Mouse (Mus musculus): ENCODE results near the gene Arhgap35. TPM values are rescaled to one million over a fixed set of nuclear protein-coding genes. Genes with fewer than 3 reads are reported as not detected.

Gene Arhgap35
- total and polyA plus RNA-seq, 3 experiments: 26.2 to 64.8 (median 62.2) TPM

- no peak for DNase-seq
Observed at GRCm38 (mm10) chr7:16604141-16604540, 10.7 kb downstream of the Arhgap35 start.

GRCm38 (mm10) chr7:16601683-16602102 is 13.1 kb downstream of the Arhgap35 start:
- DNase-seq: no peak

GRCm38 (mm10) chr7:16599006-16599405 is 15.8 kb downstream of the Arhgap35 start:
- no peak for DNase-seq

GRCm38 (mm10) chr7:16591292-16591691 is 23.5 kb downstream of the Arhgap35 start:
- peak; percentile 62 for DNase-seq

GRCm38 (mm10) chr7:16587649-16588048 is 27.1 kb downstream of the Arhgap35 start:
- DNase-seq: no peak

- DNase-seq: no peak
Observed at GRCm38 (mm10) chr7:16584384-16584783, 30.4 kb downstream of the Arhgap35 start.

- no peak for DNase-seq
Observed at GRCm38 (mm10) chr7:16583775-16584174, 31.0 kb downstream of the Arhgap35 start.

GRCm38 (mm10) chr7:16582299-16582698 is 32.5 kb downstream of the Arhgap35 start:
- no peak for DNase-seq

- peak; percentile 73 for DNase-seq
Observed at GRCm38 (mm10) chr7:16581276-16582100, 33.3 kb downstream of the Arhgap35 start.

- no peak for DNase-seq
Observed at GRCm38 (mm10) chr7:16576719-16577118, 38.1 kb downstream of the Arhgap35 start.

GRCm38 (mm10) chr7:16571191-16571590 is 43.6 kb downstream of the Arhgap35 start:
- DNase-seq: no peak

GRCm38 (mm10) chr7:16570737-16571136 is 44.1 kb downstream of the Arhgap35 start:
- no peak for DNase-seq

- no peak for DNase-seq
Observed at GRCm38 (mm10) chr7:16564491-16564890, 50.3 kb downstream of the Arhgap35 start.

- no peak for DNase-seq
Observed at GRCm38 (mm10) chr7:16557783-16558538, 56.8 kb downstream of the Arhgap35 start.

GRCm38 (mm10) chr7:16557251-16557650 is 57.5 kb downstream of the Arhgap35 start:
- DNase-seq: no peak

- DNase-seq: no peak
Observed at GRCm38 (mm10) chr7:16554215-16554614, 60.6 kb downstream of the Arhgap35 start.

- peak; percentile 51 for DNase-seq
Observed at GRCm38 (mm10) chr7:16551581-16551980, 63.2 kb downstream of the Arhgap35 start.

- DNase-seq: no peak
Observed at GRCm38 (mm10) chr7:16549299-16549698, 65.5 kb downstream of the Arhgap35 start.

- DNase-seq: no peak
Observed at GRCm38 (mm10) chr7:16544770-16545169, 70.0 kb downstream of the Arhgap35 start.

- DNase-seq: peak; percentile 50
Observed at GRCm38 (mm10) chr7:16537220-16537903, 77.4 kb downstream of the Arhgap35 start.

GRCm38 (mm10) chr7:16525995-16526394 is 88.8 kb downstream of the Arhgap35 start:
- peak; percentile 19 for DNase-seq

- DNase-seq: no peak
Observed at GRCm38 (mm10) chr7:16525448-16525847, 89.3 kb downstream of the Arhgap35 start.

- no peak for DNase-seq
Observed at GRCm38 (mm10) chr7:16524308-16524707, 90.5 kb downstream of the Arhgap35 start.

All from adrenal gland, adult 2 months (tissue).